Mouse (Mus musculus) ES-Bruce4 (cell line): Measurements from ENCODE around the gene Olfr1417.

Experiments
- CTCF ChIP-seq: IDR thresholded peaks from one replicate; pipeline ENCODE4 v1.8.1; 2011; ENCODE audit warnings: low read depth, low read length
- EP300 ChIP-seq: IDR thresholded peaks from 2 replicates; pipeline ENCODE4 v1.6.1; 2011; ENCODE audit warnings: low read depth, low read length; ENCODE audit not compliant: insufficient read depth
- POLR2A ChIP-seq: IDR thresholded peaks from one replicate; pipeline ENCODE4 v1.8.1; 2011; ENCODE audit warnings: low read length; ENCODE audit not compliant: insufficient read depth

DNA sequence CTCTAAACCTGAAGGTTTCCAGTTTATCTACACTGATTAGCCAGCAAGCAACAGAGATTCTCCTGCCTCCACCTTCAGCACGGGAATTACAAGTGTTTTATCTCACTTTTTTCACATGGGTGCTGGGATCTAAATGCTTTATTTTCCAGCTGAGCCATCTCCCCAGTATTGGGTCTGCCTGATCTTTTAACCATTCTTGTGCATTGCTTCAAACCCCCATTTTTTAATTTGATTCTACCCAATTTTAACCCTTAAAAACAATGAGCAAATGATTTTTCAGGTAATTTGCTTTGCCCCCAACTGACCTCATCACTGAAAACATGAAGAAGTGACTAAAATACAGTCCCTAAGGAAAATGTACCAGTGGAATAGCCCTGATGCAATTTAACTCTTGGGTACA is 47.2 kb upstream of the Olfr1417 start, which contains the start of gene Olfr1420:
- TF ChIP-seq CTCF: no peak
- TF ChIP-seq EP300: no peak
- no peak for TF ChIP-seq POLR2A
